Comparison of ENCODE assay signal across 8 mouse cellular contexts in the genomic region with DNA sequence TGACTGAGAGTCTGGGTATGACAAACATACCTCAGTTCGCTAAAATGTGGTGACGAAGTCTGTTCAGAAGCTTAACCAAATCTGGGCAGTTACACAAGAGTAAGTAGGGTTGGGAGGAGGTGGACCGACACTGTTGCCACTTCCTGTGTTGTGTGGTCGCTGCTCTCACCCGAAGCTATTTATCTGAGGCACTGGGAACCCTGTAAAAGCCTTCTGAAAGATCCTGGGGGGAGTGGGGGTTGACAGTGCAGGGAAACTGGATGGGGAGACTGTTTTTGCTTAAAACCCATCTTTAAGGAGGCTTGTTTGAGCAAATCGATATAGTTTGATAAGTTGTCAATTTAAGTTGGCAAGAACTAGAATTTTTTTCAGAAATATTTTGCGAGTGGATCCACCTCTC. TPM values are rescaled to one million over a fixed set of nuclear protein-coding genes. Genes with fewer than 3 reads are reported as not detected.
DNase-seq lines count a peak whose midpoint lies in the region; ATAC-seq lines count a peak whose summit lies in the region.

No protein-coding gene starts in this region.

- peak overlapping the region; percentile 100 for H3K9ac ChIP-seq in heart, embryonic 16.5 days (ENCODE audit: low read length)

- peak overlapping the region; percentile 100 for H3K27ac ChIP-seq in heart, embryonic 16.5 days (ENCODE audit: low read length)

- WGBS in heart, embryonic 16.5 days, result 8% methylated on average over 7 of the region's 7 CpGs

- H3K4me1 ChIP-seq in heart, embryonic 16.5 days (ENCODE audit: control insufficient read depth, insufficient read depth, low read length), result peaks cover 25% of the 10 kb centered on the region

- peak overlapping the region; percentile 72 for H3K4me3 ChIP-seq in heart, embryonic 16.5 days (ENCODE audit: low read length)

- H3K9me3 ChIP-seq in heart, embryonic 16.5 days (replicated peaks; ENCODE audit: control insufficient read depth, low read length), result no peaks in the 10 kb centered on the region

- H3K4me2 ChIP-seq in heart, embryonic 16.5 days (ENCODE audit: low read depth, low read length), result peak overlapping the region; percentile 87

- no peaks in the 10 kb centered on the region for H3K27me3 ChIP-seq in heart, embryonic 16.5 days (ENCODE audit: control insufficient read depth, insufficient read depth, low read length)

- peaks cover 8% of the 10 kb centered on the region; the same call in 1 of the 2 replicates for H3K36me3 ChIP-seq in heart, embryonic 16.5 days (ENCODE audit: control insufficient read depth, insufficient read depth)

- ATAC-seq in heart, embryonic 16.5 days (replicated peaks; ENCODE audit: extremely low read depth, insufficient read depth, low FRiP score), result no peak

- DNase-seq in cerebellum, adult 11-12 months, result peak; percentile 31
- no peak for DNase-seq in cerebellum, adult 8-10 months
- peak; percentile 75 for DNase-seq in Muller cell, postnatal 12 days (ENCODE audit: inconsistent ontology term)
- peak; percentile 17 for DNase-seq in embryo, embryonic 9.5 days (ENCODE audit: extremely low spot score)
- DNase-seq in kidney, postnatal 25 days, result peak; percentile 14 to 51
- DNase-seq in lung, postnatal 14 days, result peak; percentile 46
- peak; percentile 33 for DNase-seq in skeletal muscle tissue, adult 2 months (ENCODE audit: low read depth, low spot score)

RNA-seq across cellular contexts. Expression of gene Ube2d3, which starts 2.3 kb away (rescaled TPM):
- polyA plus RNA-seq in heart, embryonic 16.5 days (2015; fragmentation: Nextera tagmentation; extraction: Ambion mirVana), result 424 and 489 TPM in 2 replicates

RNA-seq across cellular contexts. Expression of gene Cisd2, which starts 16.5 kb away (rescaled TPM):
- 51.8 and 52.0 TPM in 2 replicates for polyA plus RNA-seq in heart, embryonic 16.5 days (2015; fragmentation: Nextera tagmentation; extraction: Ambion mirVana)

RNA-seq across cellular contexts. Expression of gene Manba, which starts 45.2 kb away (rescaled TPM):
- 37.0 and 38.3 TPM in 2 replicates for polyA plus RNA-seq in heart, embryonic 16.5 days (2015; fragmentation: Nextera tagmentation; extraction: Ambion mirVana)
